Mouse (Mus musculus) forebrain, embryonic 16.5 days (tissue): ENCODE results near the gene Plgrkt. TPM values are rescaled to one million over a fixed set of nuclear protein-coding genes. Genes with fewer than 3 reads are reported as not detected.

Source experiments
- ATAC-seq: fragments of 200-750 bp; cut with Nextera tagmentation; 2 replicates; pipeline ENCODE4 v1.8.0; 2017; ENCODE audit warnings: mild to moderate bottlenecking, moderate library complexity
- H3K27ac ChIP-seq: fragments of 300-500 bp; sonication (generic); 2 replicates; pipeline ENCODE4 v1.5.1; 2014; ENCODE audit warnings: low read length, control low read depth
- H3K27me3 ChIP-seq: fragments of 300-500 bp; sonication (generic); replicated peaks from 2 replicates; pipeline ENCODE4 v1.6.1; 2014; ENCODE audit warnings: low read length; ENCODE audit not compliant: control insufficient read depth, insufficient read depth
- H3K36me3 ChIP-seq: fragments of 300-500 bp; sonication (generic); 2 replicates; pipeline ENCODE4 v1.6.1; 2014; ENCODE audit not compliant: control insufficient read depth, insufficient read depth
- H3K4me1 ChIP-seq: fragments of 300-500 bp; sonication (generic); replicated peaks from 2 replicates; pipeline ENCODE4 v1.6.1; 2014; ENCODE audit warnings: low read length; ENCODE audit not compliant: control insufficient read depth, insufficient read depth
- H3K4me2 ChIP-seq: fragments of 300-500 bp; sonication (generic); 2 replicates; pipeline ENCODE4 v1.6.1; 2014; ENCODE audit warnings: mild to moderate bottlenecking, low read length, control low read depth
- H3K4me3 ChIP-seq: fragments of 300-500 bp; sonication (generic); replicated peaks from 2 replicates; pipeline ENCODE4 v1.5.1; 2014; ENCODE audit warnings: mild to moderate bottlenecking, low read length, control low read depth
- H3K9ac ChIP-seq: fragments of 300-500 bp; sonication (generic); replicated peaks from 2 replicates; pipeline ENCODE4 v1.6.1; 2014; ENCODE audit warnings: low read depth, low read length, control low read depth
- H3K9me3 ChIP-seq: fragments of 300-500 bp; sonication (generic); 2 replicates; pipeline ENCODE4 v1.6.1; 2016; ENCODE audit warnings: low read length; ENCODE audit not compliant: control insufficient read depth
- WGBS: fragments of 180-500 bp; shearing (Covaris S2); extraction: QIAGEN DNeasy Blood & Tissue Kit; methylation state at CpG from one replicate; pipeline ENCODE4 v1.1.7; 2014; 5-methylcytosine and 5-hydroxymethylcytosine counted together
- polyA plus RNA-seq: library from polyadenylated mRNA; unstranded; fragments of >200 nt; fragmentation: Nextera tagmentation; extraction: Ambion mirVana; gene quantifications from 2 replicates; pipeline ENCODE4 v1.2.1, GENCODE M21; 2015

Gene Plgrkt
- polyA plus RNA-seq, 1 experiment from 2014 or later: 101 TPM

DNA sequence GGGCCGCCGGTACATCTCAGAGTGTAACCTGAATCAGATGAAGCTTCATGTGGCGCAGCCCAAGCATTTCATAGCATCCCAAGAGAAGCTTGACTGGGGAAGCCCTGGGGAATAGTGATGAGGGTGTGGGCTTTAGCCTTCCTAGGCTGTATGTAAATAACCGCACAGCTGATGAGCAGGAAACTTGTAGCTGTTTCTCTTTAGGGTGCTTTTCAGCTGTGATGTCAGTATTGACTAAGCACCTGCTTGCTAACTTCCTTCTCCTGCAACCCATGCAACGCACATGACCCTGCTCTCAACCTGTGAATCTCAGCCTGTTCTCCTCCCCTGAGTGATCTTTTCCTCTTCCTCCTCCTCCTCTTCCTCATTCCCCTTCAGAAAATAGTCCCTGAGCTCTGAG lies 3.1 kb downstream of the Plgrkt start:
- Histone ChIP-seq H3K27ac (no peak overlapping the region), H3K9me3 (no peaks in the 10 kb centered on the region), H3K4me3 (no peak overlapping the region), H3K9ac (no peak overlapping the region), H3K4me1 (peaks cover 23% of the 10 kb centered on the region), H3K36me3 (no peaks in the 10 kb centered on the region), H3K4me2 (no peak overlapping the region), H3K27me3 (no peaks in the 10 kb centered on the region)
- 79% methylated on average over 5 of the region's 5 CpGs for WGBS
- no peak for ATAC-seq

DNA sequence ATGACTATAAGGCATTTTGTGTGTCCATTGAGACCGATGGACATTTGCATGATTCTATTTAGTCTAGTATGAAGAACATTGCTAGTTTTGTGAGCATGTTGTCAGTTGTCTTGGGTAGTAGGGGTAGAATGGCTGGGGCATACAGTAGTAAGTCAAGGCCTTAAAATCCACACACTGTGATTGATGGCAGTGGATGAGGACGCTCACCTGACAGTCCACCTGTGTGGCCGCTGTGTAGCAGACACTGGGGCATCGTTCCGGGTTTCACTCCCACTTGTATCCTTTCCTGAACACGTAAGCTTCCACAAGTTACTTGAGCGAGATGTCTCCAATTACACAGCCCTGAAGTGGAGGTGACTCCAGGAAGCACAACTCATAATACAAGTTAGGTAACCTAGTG lies 3.6 kb downstream of the Plgrkt start:
- Histone ChIP-seq H3K27me3 (no peaks in the 10 kb centered on the region), H3K9ac (no peak overlapping the region), H3K9me3 (no peaks in the 10 kb centered on the region), H3K27ac (no peak overlapping the region), H3K4me3 (no peak overlapping the region), H3K4me2 (no peak overlapping the region), H3K36me3 (no peaks in the 10 kb centered on the region), H3K4me1 (peaks cover 23% of the 10 kb centered on the region)
- no peak for ATAC-seq
- 90% methylated on average over 7 of the region's 7 CpGs for WGBS

DNA sequence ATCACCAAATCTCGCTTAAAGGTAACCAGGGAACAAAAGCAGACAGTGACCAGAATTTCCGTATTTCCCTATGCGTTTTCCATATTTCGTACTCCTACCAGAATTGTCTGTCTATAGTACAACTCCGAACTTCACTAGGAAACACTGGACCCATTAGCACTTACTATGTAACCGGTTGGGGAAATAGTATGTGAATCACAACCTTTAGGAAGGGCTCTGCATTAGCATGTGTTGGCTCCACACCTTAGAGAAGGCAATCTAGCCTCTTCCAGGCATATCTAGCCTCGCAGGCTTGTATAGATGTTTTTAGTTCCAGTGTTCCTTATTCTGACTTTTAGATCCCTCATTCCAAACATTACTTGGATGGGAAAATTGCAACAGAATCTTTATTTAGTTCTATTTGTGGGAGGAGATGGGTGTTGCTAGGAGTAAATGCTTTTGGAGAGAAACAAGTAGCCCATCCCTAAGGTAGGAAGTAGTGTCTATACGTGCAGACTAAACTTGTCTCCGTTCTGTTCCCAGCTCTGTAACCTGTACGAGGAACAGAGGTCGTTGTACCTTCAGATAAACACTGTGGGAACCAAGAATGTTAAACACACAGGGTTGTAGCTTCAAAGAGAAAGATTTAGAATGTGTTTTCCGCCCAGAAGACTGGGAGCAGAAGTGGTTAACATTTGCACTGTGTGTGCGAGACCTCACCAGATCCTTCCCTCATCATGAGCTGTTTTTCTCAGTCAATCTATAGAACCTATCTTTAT lies 4.8 kb downstream of the Plgrkt start:
- WGBS: 50% methylated on average over 13 of the region's 13 CpGs
- peak; percentile 37 for ATAC-seq
- Histone ChIP-seq H3K4me2 (peak overlapping the region; percentile 65), H3K9ac (peak overlapping the region; percentile 86), H3K27ac (peak overlapping the region; percentile 58), H3K27me3 (no peaks in the 10 kb centered on the region), H3K4me3 (peak overlapping the region; percentile 88), H3K36me3 (no peaks in the 10 kb centered on the region), H3K4me1 (peaks cover 21% of the 10 kb centered on the region), H3K9me3 (no peaks in the 10 kb centered on the region)

DNA sequence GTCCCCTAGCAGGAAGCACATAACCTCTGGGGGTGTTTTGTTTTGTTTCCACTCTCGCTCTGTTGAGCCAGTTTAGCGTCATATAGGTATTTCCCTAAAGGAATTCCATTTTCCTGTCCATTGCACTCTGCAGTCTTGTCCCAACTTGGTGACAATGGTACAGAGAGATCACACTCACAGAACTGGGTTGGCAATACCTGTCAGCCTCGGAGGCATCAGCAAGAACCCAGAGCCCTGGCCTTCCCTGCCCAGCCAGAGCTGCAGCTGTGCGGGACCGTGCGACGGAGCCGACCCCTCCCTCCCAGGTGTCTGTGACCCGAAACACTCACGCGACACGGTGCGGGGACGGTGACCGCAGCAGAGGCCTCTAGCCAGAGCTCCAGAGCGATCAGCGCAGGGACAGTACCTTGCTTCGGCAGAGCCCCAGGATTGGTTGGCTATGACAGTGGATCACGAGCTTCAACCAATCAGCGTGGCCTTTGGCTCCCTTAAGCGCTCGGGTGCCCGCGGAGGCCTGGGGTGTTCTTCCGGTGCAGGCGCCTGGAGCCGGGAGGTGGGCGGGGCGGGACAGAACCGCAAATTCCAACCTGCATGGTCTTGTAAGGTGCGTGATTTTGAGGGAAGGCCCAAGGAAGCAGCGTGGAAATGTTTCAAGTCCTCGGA lies 5.6 kb downstream of the Plgrkt start:
- no peaks in the 10 kb centered on the region for H3K9me3 ChIP-seq
- peak overlapping the region; percentile 86 for H3K9ac ChIP-seq
- WGBS: 2% methylated on average over 33 of the region's 33 CpGs
- ATAC-seq: peak; percentile 100
- no peaks in the 10 kb centered on the region for H3K36me3 ChIP-seq
- no peaks in the 10 kb centered on the region for H3K27me3 ChIP-seq
- H3K4me2 ChIP-seq: peak overlapping the region; percentile 65
- peak overlapping the region; percentile 88 for H3K4me3 ChIP-seq
- H3K4me1 ChIP-seq: peaks cover 17% of the 10 kb centered on the region
- peak overlapping the region; percentile 61 for H3K27ac ChIP-seq

DNA sequence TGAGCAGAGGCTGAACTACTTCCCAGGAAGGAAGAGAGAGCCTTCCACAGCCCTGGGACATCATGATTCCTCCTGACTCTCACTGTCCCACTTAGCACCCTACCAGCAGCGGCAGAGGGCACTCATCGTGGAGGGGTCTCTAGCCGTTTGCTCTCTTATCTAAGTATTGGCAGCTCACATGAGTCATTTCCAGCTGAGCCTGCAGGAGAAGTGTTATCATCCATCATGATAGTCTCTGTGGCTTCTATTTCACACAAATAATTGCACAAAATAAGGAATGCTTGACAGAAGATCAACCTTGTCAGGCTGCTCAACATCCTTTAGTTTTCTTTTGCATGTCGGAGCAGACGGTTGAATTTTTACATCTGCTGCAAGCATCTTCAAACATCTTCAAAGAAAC lies 6.9 kb downstream of the Plgrkt start:
- Histone ChIP-seq H3K9ac (no peak overlapping the region), H3K4me1 (peaks cover 20% of the 10 kb centered on the region), H3K4me2 (no peak overlapping the region), H3K27ac (no peak overlapping the region), H3K27me3 (no peaks in the 10 kb centered on the region), H3K4me3 (no peak overlapping the region), H3K9me3 (no peaks in the 10 kb centered on the region), H3K36me3 (no peaks in the 10 kb centered on the region)
- no peak for ATAC-seq
- 90% methylated on average over 5 of the region's 5 CpGs for WGBS

DNA sequence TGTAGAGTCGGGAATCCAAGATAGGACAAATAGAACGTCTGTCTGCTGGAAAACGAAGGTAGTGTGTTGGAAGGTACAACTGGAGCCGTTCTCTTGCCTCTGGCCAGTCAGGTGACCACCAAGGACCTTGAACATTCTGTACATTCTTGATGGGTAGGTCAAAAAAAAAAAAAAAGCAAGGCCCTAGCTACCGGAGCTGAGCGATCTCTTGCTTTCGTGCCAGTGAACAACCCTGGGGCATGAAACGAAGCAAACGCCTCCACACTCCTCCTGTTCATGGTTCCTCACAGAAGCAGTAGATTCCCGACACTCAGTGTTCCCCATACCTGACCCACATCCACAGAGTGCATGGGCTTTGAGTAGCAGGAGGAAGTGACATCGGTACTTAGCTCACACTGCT lies 10.9 kb downstream of the Plgrkt start:
- H3K9ac ChIP-seq: no peak overlapping the region
- WGBS: 84% methylated on average over 11 of the region's 11 CpGs

DNA sequence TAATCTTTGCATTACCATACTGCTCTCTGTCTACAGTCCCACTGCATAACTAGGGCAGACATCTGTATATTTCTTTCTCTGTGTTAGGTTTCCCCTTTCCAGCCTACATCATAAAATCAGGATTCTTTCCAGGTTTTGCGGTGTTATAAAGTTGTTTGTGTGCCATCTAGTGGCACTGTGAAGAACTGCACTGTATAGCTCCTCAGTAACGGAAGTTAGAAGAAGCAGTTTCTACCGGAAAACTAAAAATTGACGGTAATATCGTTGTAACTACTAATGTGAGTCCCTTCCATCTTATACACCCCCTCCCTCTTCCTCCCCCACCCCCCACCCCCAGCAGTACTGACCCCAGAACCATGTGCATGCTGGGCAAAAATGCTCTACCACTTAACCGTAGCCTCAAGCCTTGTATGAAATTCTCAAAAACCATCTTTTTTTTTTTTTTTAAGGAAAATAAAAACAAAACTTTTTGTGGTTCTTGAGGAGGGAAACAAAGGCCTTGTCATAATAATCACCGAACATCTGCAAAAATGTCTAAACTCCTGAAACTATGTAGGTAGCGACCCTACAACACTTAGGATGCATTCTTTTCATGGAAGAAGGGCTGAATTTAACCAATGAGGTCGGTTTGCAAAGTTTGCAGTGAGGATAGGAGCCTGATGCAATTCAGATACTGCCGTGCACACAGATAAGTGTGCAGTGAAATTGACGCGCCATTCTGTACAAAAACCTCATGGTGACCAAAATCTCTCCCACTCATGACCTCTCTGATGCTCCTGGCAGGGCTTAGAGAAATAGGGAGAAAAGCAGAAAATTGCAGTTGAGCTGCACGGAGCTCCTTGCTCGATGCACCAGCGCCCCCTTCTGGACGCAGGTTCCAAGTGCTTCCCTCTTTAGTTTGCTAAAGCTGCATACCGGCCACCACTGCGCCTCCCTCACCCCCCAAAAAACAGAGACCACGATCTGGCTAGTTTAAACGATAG lies 12.0 kb downstream of the Plgrkt start:
- no peak overlapping the region for H3K27ac ChIP-seq
- peak overlapping the region; percentile 21 for H3K4me3 ChIP-seq
- 2% methylated on average over 20 of the region's 20 CpGs for WGBS
- peaks cover 7% of the 10 kb centered on the region; the same call in 1 of the 2 replicates for H3K4me1 ChIP-seq
- peak; percentile 80 for ATAC-seq
- peaks cover under 1% of the 10 kb centered on the region for H3K36me3 ChIP-seq
- H3K9me3 ChIP-seq: no peaks in the 10 kb centered on the region
- H3K9ac ChIP-seq: no peak overlapping the region
- no peaks in the 10 kb centered on the region for H3K27me3 ChIP-seq
- H3K4me2 ChIP-seq: peak overlapping the region; percentile 54

More for the DNA sequence above, 10.9 kb downstream of the Plgrkt start:
- no peaks in the 10 kb centered on the region for H3K36me3 ChIP-seq
- no peak overlapping the region for H3K27ac ChIP-seq
- no peak for ATAC-seq
- H3K4me2 ChIP-seq: no peak overlapping the region
- no peak overlapping the region for H3K4me3 ChIP-seq
- peaks cover 14% of the 10 kb centered on the region for H3K4me1 ChIP-seq
- no peaks in the 10 kb centered on the region for H3K27me3 ChIP-seq
- no peaks in the 10 kb centered on the region for H3K9me3 ChIP-seq

DNA sequence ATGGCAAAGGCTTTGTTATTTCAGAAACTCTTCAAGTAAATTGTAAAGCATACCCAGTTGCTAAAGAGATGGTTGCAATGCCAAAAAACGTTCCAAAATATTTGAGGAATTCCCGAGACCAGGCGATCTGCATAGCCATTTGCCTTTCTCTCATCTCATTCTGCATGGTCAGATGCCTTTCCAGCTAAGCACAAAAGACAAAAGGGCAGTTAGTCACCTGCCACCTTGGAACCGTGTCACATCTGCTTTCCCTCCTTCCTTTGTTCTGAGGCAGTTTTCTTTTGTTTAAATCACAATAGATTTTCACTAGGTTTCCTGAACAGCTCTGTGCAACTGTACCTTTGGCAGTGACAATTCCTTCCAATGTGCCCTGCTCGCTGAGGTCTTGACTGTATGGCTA lies 16.2 kb downstream of the Plgrkt start:
- H3K4me1 ChIP-seq: peaks cover 5% of the 10 kb centered on the region; the same call in 1 of the 2 replicates
- H3K4me3 ChIP-seq: no peak overlapping the region
- H3K36me3 ChIP-seq: peaks cover 3% of the 10 kb centered on the region
- ATAC-seq: no peak
- 38% methylated on average over 5 of the region's 5 CpGs for WGBS
- H3K9ac ChIP-seq: no peak overlapping the region
- no peaks in the 10 kb centered on the region for H3K27me3 ChIP-seq
- H3K4me2 ChIP-seq: no peak overlapping the region
- no peak overlapping the region for H3K27ac ChIP-seq
- H3K9me3 ChIP-seq: no peaks in the 10 kb centered on the region

DNA sequence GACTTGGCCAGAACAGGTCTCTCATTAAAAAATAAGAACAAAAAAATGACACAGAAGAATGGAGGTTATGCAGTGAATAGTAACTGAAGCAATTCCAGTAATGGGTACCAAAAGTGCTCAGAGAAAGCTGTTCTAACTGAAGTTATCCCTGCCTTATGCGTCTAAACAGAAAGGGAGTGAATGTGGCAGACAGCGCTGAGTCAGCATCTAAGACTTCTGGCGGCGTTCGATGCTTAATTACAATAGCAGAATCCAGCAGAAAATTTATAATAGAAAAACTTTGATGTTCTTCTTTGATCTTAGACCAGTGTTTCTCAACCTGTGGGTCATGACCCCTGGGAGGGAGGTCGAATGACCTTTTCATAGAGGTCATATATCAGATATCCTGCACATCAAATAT lies 21.6 kb downstream of the Plgrkt start:
- H3K9ac ChIP-seq: no peak overlapping the region
- no peaks in the 10 kb centered on the region for H3K9me3 ChIP-seq
- H3K27me3 ChIP-seq: no peaks in the 10 kb centered on the region
- no peak overlapping the region for H3K4me2 ChIP-seq
- H3K4me3 ChIP-seq: no peak overlapping the region
- H3K36me3 ChIP-seq: peaks cover 3% of the 10 kb centered on the region
- 85% methylated on average over 6 of the region's 6 CpGs for WGBS
- no peaks in the 10 kb centered on the region for H3K4me1 ChIP-seq
- H3K27ac ChIP-seq: no peak overlapping the region
- ATAC-seq: no peak
